Mouse (Mus musculus): ENCODE measurements around the gene Cpne8. TPM values are rescaled to one million over a fixed set of nuclear protein-coding genes. Genes with fewer than 3 reads are reported as not detected.
A peak's percentile ranks its signal among the peaks of the same experiment; 100 is the strongest.

Cpne8 gene
- polyA plus RNA-seq (2015; fragmentation: Nextera tagmentation; extraction: Ambion mirVana), result 3.7 and 7.4 TPM in 2 replicates

DNA sequence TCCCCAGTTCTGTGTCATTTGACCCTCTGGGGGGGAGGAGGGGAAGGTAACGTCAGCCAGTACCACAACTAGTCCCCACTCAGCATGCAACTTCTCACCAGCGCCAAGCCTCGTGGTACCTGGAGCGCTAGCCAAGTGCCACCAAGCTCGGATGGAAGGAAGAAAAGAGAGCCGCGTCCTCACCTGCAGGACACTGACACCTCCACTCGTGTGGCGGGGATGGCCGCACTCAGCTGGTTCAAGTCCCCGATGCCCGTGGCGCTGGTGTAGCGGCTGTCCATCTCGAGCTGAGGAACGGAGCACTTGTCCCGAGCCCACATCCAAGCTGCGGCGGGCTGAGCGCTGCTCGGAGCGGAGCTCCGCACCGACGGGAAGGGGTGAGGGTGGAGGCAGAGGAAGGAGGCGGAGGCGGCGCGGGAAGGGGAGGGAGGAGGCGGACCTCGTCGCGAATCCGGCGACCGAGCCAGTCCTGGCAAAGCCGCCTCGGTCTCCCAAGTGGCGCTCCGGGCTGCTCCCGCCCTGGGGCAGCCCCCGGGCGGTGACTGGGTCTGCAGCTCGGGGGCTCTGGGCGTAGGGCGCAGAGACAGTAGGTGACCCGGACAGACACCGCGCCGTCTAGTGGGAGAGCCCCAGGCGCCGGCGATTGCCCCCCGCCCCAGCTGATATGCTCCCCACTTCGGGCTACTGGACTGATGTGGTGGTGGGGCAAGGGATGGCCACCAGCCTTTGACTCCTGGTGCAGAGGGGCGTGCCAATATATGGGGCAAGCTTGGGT, at the start of gene Cpne8:
Gene Cpne8, minus strand, starts transcription at position 448 of the 775 bp plus-strand sequence.
- under 1% methylated on average over 50 of the region's 56 CpGs for WGBS
- no peaks in the 10 kb centered on the region for H3K36me3 ChIP-seq (ENCODE audit: poor library complexity, severe bottlenecking)
- peak; percentile 84 for ATAC-seq
- peak within 1 kb of the TSS; percentile 68 for H3K9ac ChIP-seq
- H3K27ac ChIP-seq, result no peak within 1 kb of the TSS
- H3K4me3 ChIP-seq, result peak within 1 kb of the TSS; percentile 63
- H3K9me3 ChIP-seq (replicated peaks), result no peaks in the 10 kb centered on the region
- H3K4me1 ChIP-seq, result peaks cover 14% of the 10 kb centered on the region; the same call in 1 of the 2 replicates
- H3K27me3 ChIP-seq, result peaks cover 16% of the 10 kb centered on the region
- H3K4me2 ChIP-seq, result peak within 1 kb of the TSS; percentile 98

- no peaks in the 10 kb centered on the region for H3K4me1 ChIP-seq
- H3K27me3 ChIP-seq, result no peaks in the 10 kb centered on the region
- no peak overlapping the region for H3K9ac ChIP-seq
- 92% methylated on average over 4 of the region's 4 CpGs for WGBS
- ATAC-seq, result no peak
- no peak overlapping the region for H3K4me2 ChIP-seq
- no peaks in the 10 kb centered on the region for H3K36me3 ChIP-seq (ENCODE audit: poor library complexity, severe bottlenecking)
- no peak overlapping the region for H3K4me3 ChIP-seq
- H3K9me3 ChIP-seq (replicated peaks), result no peaks in the 10 kb centered on the region
- H3K27ac ChIP-seq, result no peak overlapping the region
Observed at GRCm38 (mm10) chr15:90717717-90718116, 38.5 kb upstream of the Cpne8 start.

GRCm38 (mm10) chr15:90709296-90709695, 30.1 kb upstream of the Cpne8 start:
- Histone ChIP-seq H3K27ac (no peak overlapping the region), H3K27me3 (no peaks in the 10 kb centered on the region), H3K36me3 (ENCODE audit: poor library complexity, severe bottlenecking) (no peaks in the 10 kb centered on the region), H3K4me2 (no peak overlapping the region), H3K4me3 (no peak overlapping the region), H3K9me3 (replicated peaks) (no peaks in the 10 kb centered on the region), H3K9ac (no peak overlapping the region), H3K4me1 (no peaks in the 10 kb centered on the region; the same call in 1 of the 2 replicates)
- WGBS, result 88% methylated on average over 7 of the region's 7 CpGs
- no peak for ATAC-seq

DNA sequence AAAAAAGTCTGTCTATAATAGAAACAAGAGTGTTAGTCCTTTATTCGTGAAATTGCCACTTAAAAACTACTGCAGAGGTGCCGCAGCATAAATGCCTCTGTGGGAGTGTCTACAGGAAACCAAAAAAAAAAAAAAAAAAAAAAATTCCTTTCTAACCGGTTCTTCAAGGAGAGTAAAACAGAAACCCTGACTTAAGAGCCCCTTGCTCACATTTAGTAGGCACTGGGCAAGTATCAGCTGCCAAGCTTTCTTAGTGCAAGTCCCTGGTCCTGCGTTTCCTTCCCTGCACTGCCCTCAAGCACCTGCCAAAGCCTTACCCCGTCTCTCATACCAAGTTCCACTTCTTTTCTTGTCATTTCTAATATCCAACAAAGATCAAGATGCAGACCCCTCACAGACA, 25.1 kb upstream of the Cpne8 start:
- no peak for ATAC-seq
- H3K27me3 ChIP-seq, result no peaks in the 10 kb centered on the region
- H3K9me3 ChIP-seq (replicated peaks), result no peaks in the 10 kb centered on the region
- peaks cover 6% of the 10 kb centered on the region for H3K4me1 ChIP-seq
- no peak overlapping the region for H3K4me3 ChIP-seq
- 42% methylated on average over 5 of the region's 5 CpGs for WGBS
- H3K36me3 ChIP-seq (ENCODE audit: poor library complexity, severe bottlenecking), result no peaks in the 10 kb centered on the region
- no peak overlapping the region for H3K4me2 ChIP-seq
- H3K9ac ChIP-seq, result no peak overlapping the region
- H3K27ac ChIP-seq, result no peak overlapping the region

GRCm38 (mm10) chr15:90703502-90704232, 24.4 kb upstream of the Cpne8 start:
- Histone ChIP-seq H3K9ac (no peak overlapping the region), H3K27ac (no peak overlapping the region), H3K9me3 (replicated peaks) (no peaks in the 10 kb centered on the region), H3K4me2 (no peak overlapping the region), H3K27me3 (no peaks in the 10 kb centered on the region), H3K4me1 (peaks cover 6% of the 10 kb centered on the region), H3K4me3 (no peak overlapping the region), H3K36me3 (ENCODE audit: poor library complexity, severe bottlenecking) (no peaks in the 10 kb centered on the region)
- 32% methylated on average over 11 of the region's 11 CpGs for WGBS
- ATAC-seq, result no peak

DNA sequence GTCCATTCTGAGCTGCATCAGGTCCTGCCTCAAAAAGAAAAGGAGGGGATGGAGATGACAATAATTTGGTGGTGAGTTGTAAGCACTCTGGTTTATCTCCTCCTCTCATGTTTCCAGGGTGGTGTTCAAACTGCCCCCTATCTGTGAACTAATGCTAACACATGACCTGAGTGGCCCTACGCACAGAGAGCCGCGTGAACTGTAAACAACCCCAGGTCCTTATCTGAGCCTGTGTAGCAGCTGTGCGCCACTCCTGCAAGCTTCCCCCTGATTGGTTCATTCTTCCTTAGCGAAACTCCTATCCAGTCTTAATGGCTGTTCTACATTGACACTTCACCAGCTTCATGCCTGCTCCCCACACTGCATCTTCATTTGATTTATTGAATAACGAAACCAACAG, 7.5 kb upstream of the Cpne8 start:
- WGBS, result 93% methylated on average over 6 of the region's 6 CpGs

DNA sequence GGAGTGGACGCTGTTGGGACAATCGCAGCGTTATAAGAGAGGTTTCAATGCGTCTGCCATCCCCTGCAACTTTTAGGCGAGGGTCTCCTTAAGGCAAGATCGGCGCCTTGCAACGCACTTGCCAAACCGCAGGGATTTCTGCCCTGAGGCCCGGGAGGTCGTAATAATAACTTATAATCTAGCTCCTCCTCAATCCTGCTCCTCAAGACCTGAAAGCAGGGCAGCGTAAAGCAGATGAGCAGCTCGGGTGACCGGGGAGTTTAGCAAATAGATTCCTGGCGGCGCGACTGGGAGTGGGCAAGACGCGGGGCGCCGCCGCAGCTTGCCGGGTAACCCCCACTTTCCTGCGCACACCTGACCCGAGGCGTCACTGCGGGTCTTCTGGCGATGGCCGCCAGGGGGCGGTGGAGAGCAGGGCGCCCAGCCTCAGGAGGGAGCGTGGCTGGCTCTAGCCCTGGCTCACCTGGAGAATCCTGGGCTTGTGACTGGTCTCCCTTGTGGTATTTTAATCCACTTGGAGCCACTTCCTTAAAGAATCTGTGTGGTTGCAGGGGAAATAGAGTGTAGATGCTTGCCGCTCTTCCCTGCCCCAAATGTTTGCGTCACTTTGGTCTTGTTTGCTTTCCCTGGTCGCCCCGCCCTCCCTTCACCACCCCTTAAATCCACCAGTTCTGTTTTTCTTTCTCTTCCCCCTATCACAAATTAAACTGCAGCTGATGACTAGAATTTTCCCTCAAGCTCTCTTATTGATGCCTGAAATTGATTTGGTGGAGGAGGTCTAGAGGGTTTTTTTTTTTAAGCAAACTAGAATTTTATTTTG, 738 bp upstream of the Cpne8 start:
- Histone ChIP-seq H3K4me1 (peaks cover 14% of the 10 kb centered on the region; the same call in 1 of the 2 replicates), H3K27me3 (peaks cover 16% of the 10 kb centered on the region), H3K9me3 (replicated peaks) (no peaks in the 10 kb centered on the region), H3K27ac (no peak overlapping the region), H3K4me3 (peak overlapping the region; percentile 63), H3K9ac (peak overlapping the region; percentile 68), H3K36me3 (ENCODE audit: poor library complexity, severe bottlenecking) (no peaks in the 10 kb centered on the region), H3K4me2 (peak overlapping the region; percentile 98)
- ATAC-seq, result peak; percentile 89
- 3% methylated on average over 36 of the region's 36 CpGs for WGBS

More for the DNA sequence above, 7.5 kb upstream of the Cpne8 start:
- Histone ChIP-seq H3K27me3 (no peaks in the 10 kb centered on the region), H3K36me3 (ENCODE audit: poor library complexity, severe bottlenecking) (no peaks in the 10 kb centered on the region), H3K4me2 (no peak overlapping the region), H3K9ac (no peak overlapping the region), H3K9me3 (replicated peaks) (no peaks in the 10 kb centered on the region), H3K4me1 (no peaks in the 10 kb centered on the region), H3K4me3 (no peak overlapping the region), H3K27ac (no peak overlapping the region)
- no peak for ATAC-seq

DNA sequence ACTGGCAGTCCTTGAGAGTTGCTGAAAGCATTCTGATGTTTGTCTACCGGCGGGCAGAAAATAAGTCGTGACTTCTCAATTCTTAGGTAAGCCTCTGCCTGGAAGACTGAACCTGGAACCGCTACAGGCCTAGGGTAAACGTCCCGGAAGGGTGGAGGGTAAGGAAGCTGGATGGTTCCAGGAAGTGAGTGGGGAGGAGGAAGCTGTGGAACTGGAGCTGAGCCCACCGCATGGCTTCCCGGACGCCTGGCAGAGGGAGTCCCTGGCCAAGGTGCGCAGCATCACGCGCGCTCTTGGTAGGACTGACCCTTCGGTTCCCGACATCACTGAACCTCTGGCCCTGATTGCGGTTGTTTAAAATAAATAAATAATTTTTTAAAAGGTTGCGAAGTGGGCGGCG, 744 bp downstream of the Cpne8 start:
- no peaks in the 10 kb centered on the region for H3K9me3 ChIP-seq (replicated peaks)
- no peaks in the 10 kb centered on the region for H3K36me3 ChIP-seq (ENCODE audit: poor library complexity, severe bottlenecking)
- WGBS, result 8% methylated on average over 19 of the region's 19 CpGs
- H3K4me2 ChIP-seq, result peak overlapping the region; percentile 98
- H3K9ac ChIP-seq, result 0 out of 2 replicates have a peak overlapping the region, but pooled peaks have one; percentile 68
- peak; percentile 25; the same call in 1 of the 2 replicates for ATAC-seq
- peak overlapping the region; percentile 63 for H3K4me3 ChIP-seq
- H3K4me1 ChIP-seq, result peaks cover 14% of the 10 kb centered on the region; the same call in 1 of the 2 replicates
- H3K27me3 ChIP-seq, result peaks cover 16% of the 10 kb centered on the region
- no peak overlapping the region for H3K27ac ChIP-seq

- Histone ChIP-seq H3K4me2 (no peak overlapping the region), H3K27me3 (no peaks in the 10 kb centered on the region), H3K36me3 (ENCODE audit: poor library complexity, severe bottlenecking) (no peaks in the 10 kb centered on the region), H3K9me3 (replicated peaks) (no peaks in the 10 kb centered on the region), H3K4me3 (no peak overlapping the region), H3K27ac (no peak overlapping the region), H3K4me1 (0 out of 2 replicates have a peak, but pooled peaks cover 3% of the 10 kb centered on the region), H3K9ac (no peak overlapping the region)
- no peak for ATAC-seq
- 51% methylated on average over 7 of the region's 7 CpGs for WGBS
Observed at GRCm38 (mm10) chr15:90669494-90669893, 9.7 kb downstream of the Cpne8 start.

DNA sequence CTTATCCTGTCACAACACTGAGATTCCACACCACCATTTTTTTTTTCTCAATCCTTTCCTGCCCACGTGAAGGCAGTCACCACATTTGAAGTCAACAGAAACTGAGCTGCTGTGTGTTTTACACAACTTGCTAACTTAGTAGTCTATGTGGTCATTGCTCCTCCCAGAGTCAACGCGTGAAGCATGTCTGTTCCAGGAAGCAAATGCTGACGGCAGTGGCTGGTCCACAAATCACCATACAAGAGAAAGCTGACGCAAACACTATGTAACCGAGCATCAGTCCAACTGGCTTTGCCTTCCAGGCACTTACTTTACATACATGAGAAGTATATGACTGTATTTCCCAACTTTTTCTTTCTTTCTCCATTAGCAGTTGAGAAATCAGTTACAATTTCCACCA, 12.3 kb downstream of the Cpne8 start:
- no peaks in the 10 kb centered on the region for H3K9me3 ChIP-seq (replicated peaks)
- no peak for ATAC-seq
- H3K4me1 ChIP-seq, result 0 out of 2 replicates have a peak, but pooled peaks cover 3% of the 10 kb centered on the region
- H3K36me3 ChIP-seq (ENCODE audit: poor library complexity, severe bottlenecking), result no peaks in the 10 kb centered on the region
- no peak overlapping the region for H3K9ac ChIP-seq
- no peaks in the 10 kb centered on the region for H3K27me3 ChIP-seq
- H3K4me2 ChIP-seq, result no peak overlapping the region
- no peak overlapping the region for H3K4me3 ChIP-seq
- WGBS, result 91% methylated on average over 6 of the region's 6 CpGs
- H3K27ac ChIP-seq, result no peak overlapping the region

GRCm38 (mm10) chr15:90664615-90665014, 14.6 kb downstream of the Cpne8 start:
- Histone ChIP-seq H3K27me3 (no peaks in the 10 kb centered on the region), H3K36me3 (ENCODE audit: poor library complexity, severe bottlenecking) (no peaks in the 10 kb centered on the region), H3K9ac (no peak overlapping the region), H3K4me2 (no peak overlapping the region), H3K4me3 (no peak overlapping the region), H3K27ac (no peak overlapping the region), H3K9me3 (replicated peaks) (no peaks in the 10 kb centered on the region), H3K4me1 (0 out of 2 replicates have a peak, but pooled peaks cover 3% of the 10 kb centered on the region)
- ATAC-seq, result no peak
- 78% methylated on average over 3 of the region's 3 CpGs for WGBS
